Mouse (Mus musculus) intestine, embryonic 14.5 days (tissue): ENCODE results near the gene Mettl16. TPM values are rescaled to one million over a fixed set of nuclear protein-coding genes. Genes with fewer than 3 reads are reported as not detected.

Experiments
- ATAC-seq: fragments of 200-750 bp; cut with Nextera tagmentation; replicated peaks from 2 replicates; pipeline ENCODE4 v1.8.0; 2017; ENCODE audit warnings: low read depth, moderate number of reproducible peaks, moderate TSS enrichment, moderate library complexity; ENCODE audit not compliant: low FRiP score, low TSS enrichment
- DNase-seq: peaks from one replicate; pipeline ENCODE4 v3.0.0-alpha.2; 2018; ENCODE audit warnings: low spot score
- H3K27ac ChIP-seq: fragments of 300-500 bp; sonication (generic); 2 replicates; pipeline ENCODE4 v1.5.1; 2014; ENCODE audit warnings: low read depth, mild to moderate bottlenecking, control low read depth
- H3K27me3 ChIP-seq: fragments of 300-500 bp; sonication (generic); replicated peaks from 2 replicates; pipeline ENCODE4 v1.6.1; 2014; ENCODE audit warnings: low read length, control low read depth; ENCODE audit not compliant: control insufficient read depth, insufficient read depth
- H3K36me3 ChIP-seq: fragments of 300-500 bp; sonication (generic); 2 replicates; pipeline ENCODE4 v1.6.1; 2014; ENCODE audit warnings: low read length, control low read depth; ENCODE audit not compliant: control insufficient read depth, insufficient read depth
- H3K4me1 ChIP-seq: fragments of 300-500 bp; sonication (generic); replicated peaks from 2 replicates; pipeline ENCODE4 v1.6.1; 2014; ENCODE audit warnings: low read length, control low read depth, mixed read lengths; ENCODE audit not compliant: control insufficient read depth, insufficient read depth
- H3K4me2 ChIP-seq: fragments of 300-500 bp; sonication (generic); 2 replicates; pipeline ENCODE4 v1.6.1; 2014; ENCODE audit warnings: low read length
- H3K4me3 ChIP-seq: fragments of 300-500 bp; sonication (generic); 2 replicates; pipeline ENCODE4 v1.5.1; 2014; ENCODE audit warnings: low read depth, low read length, control low read depth, mixed read lengths
- H3K9ac ChIP-seq: fragments of 300-500 bp; sonication (generic); 2 replicates; pipeline ENCODE4 v1.6.1; 2014; ENCODE audit warnings: mild to moderate bottlenecking, low read length
- H3K9me3 ChIP-seq: fragments of 300-500 bp; sonication (generic); 2 replicates; pipeline ENCODE4 v1.6.1; 2016; ENCODE audit warnings: low read length, control low read depth; ENCODE audit not compliant: control insufficient read depth
- WGBS: fragments of 180-500 bp; shearing (Covaris S2); extraction: QIAGEN DNeasy Blood & Tissue Kit; methylation state at CpG from one replicate; pipeline ENCODE4 v1.1.7; 2014; 5-methylcytosine and 5-hydroxymethylcytosine counted together
- polyA plus RNA-seq: library from polyadenylated mRNA; unstranded; fragments of >200 nt; fragmentation: Nextera tagmentation; extraction: Ambion mirVana; gene quantifications from 2 replicates; pipeline ENCODE4 v1.2.1, GENCODE M21; 2014

Gene Mettl16
- polyA plus RNA-seq, 1 experiment from 2014 or later, result 31.9 TPM

GRCm38 (mm10) chr11:74863471-74863870 lies 92.8 kb downstream of the Mettl16 start:
- no peaks in the 10 kb centered on the region for H3K27me3 ChIP-seq
- no peak overlapping the region for H3K4me3 ChIP-seq
- DNase-seq, result peak; percentile 61
- ATAC-seq, result no peak
- H3K9ac ChIP-seq, result no peak overlapping the region
- H3K4me2 ChIP-seq, result no peak overlapping the region
- no peaks in the 10 kb centered on the region for H3K9me3 ChIP-seq
- H3K36me3 ChIP-seq, result peaks cover 8% of the 10 kb centered on the region
- 27% methylated on average over 11 of the region's 11 CpGs for WGBS
- H3K4me1 ChIP-seq, result no peaks in the 10 kb centered on the region
- no peak overlapping the region for H3K27ac ChIP-seq

GRCm38 (mm10) chr11:74864421-74864820 lies 93.8 kb downstream of the Mettl16 start:
- H3K4me2 ChIP-seq, result no peak overlapping the region
- WGBS, result 87% methylated on average over 9 of the region's 9 CpGs
- H3K27me3 ChIP-seq, result no peaks in the 10 kb centered on the region
- no peak overlapping the region for H3K4me3 ChIP-seq
- H3K36me3 ChIP-seq, result peaks cover 8% of the 10 kb centered on the region
- ATAC-seq, result no peak
- H3K27ac ChIP-seq, result no peak overlapping the region
- no peak for DNase-seq
- H3K9me3 ChIP-seq, result no peaks in the 10 kb centered on the region
- H3K4me1 ChIP-seq, result no peaks in the 10 kb centered on the region
- H3K9ac ChIP-seq, result no peak overlapping the region

GRCm38 (mm10) chr11:74865252-74865651 lies 94.6 kb downstream of the Mettl16 start:
- Histone ChIP-seq H3K36me3 (peaks cover 8% of the 10 kb centered on the region), H3K4me2 (no peak overlapping the region), H3K27me3 (no peaks in the 10 kb centered on the region), H3K9me3 (no peaks in the 10 kb centered on the region), H3K27ac (no peak overlapping the region), H3K9ac (no peak overlapping the region), H3K4me3 (no peak overlapping the region), H3K4me1 (no peaks in the 10 kb centered on the region)
- no peak for ATAC-seq
- DNase-seq, result no peak
- WGBS, result 84% methylated on average over 9 of the region's 9 CpGs

- H3K4me3 ChIP-seq, result no peak overlapping the region
- H3K9me3 ChIP-seq, result no peaks in the 10 kb centered on the region
- no peak overlapping the region for H3K27ac ChIP-seq
- no peaks in the 10 kb centered on the region for H3K27me3 ChIP-seq
- no peak overlapping the region for H3K9ac ChIP-seq
- no peak for DNase-seq
- 85% methylated on average over 4 of the region's 4 CpGs for WGBS
- no peaks in the 10 kb centered on the region for H3K4me1 ChIP-seq
- no peak overlapping the region for H3K4me2 ChIP-seq
- H3K36me3 ChIP-seq, result peaks cover 8% of the 10 kb centered on the region
- no peak for ATAC-seq
Measured at GRCm38 (mm10) chr11:74866640-74867039, 96.0 kb downstream of the Mettl16 start.

- 96% methylated on average over 2 of the region's 2 CpGs for WGBS
Measured at GRCm38 (mm10) chr11:74867181-74867580, 96.6 kb downstream of the Mettl16 start.

GRCm38 (mm10) chr11:74868046-74868760 lies 97.6 kb downstream of the Mettl16 start:
- no peaks in the 10 kb centered on the region for H3K4me1 ChIP-seq
- no peak overlapping the region for H3K27ac ChIP-seq
- no peak for ATAC-seq
- peaks cover 8% of the 10 kb centered on the region for H3K36me3 ChIP-seq
- 90% methylated on average over 13 of the region's 13 CpGs for WGBS
- no peaks in the 10 kb centered on the region for H3K9me3 ChIP-seq
- H3K27me3 ChIP-seq, result no peaks in the 10 kb centered on the region
- no peak overlapping the region for H3K4me2 ChIP-seq
- DNase-seq, result no peak
- H3K4me3 ChIP-seq, result no peak overlapping the region
- no peak overlapping the region for H3K9ac ChIP-seq

More at GRCm38 (mm10) chr11:74867181-74867580, 96.6 kb downstream of the Mettl16 start:
- no peak for ATAC-seq
- no peaks in the 10 kb centered on the region for H3K4me1 ChIP-seq
- H3K9me3 ChIP-seq, result no peaks in the 10 kb centered on the region
- no peaks in the 10 kb centered on the region for H3K27me3 ChIP-seq
- H3K36me3 ChIP-seq, result peaks cover 8% of the 10 kb centered on the region
- H3K27ac ChIP-seq, result no peak overlapping the region
- DNase-seq, result no peak
- no peak overlapping the region for H3K9ac ChIP-seq
- no peak overlapping the region for H3K4me2 ChIP-seq
- no peak overlapping the region for H3K4me3 ChIP-seq

GRCm38 (mm10) chr11:74869603-74870002 lies 99.0 kb downstream of the Mettl16 start:
- 72% methylated on average over 6 of the region's 6 CpGs for WGBS

GRCm38 (mm10) chr11:74870544-74870943 lies 99.9 kb downstream of the Mettl16 start:
- Histone ChIP-seq H3K9ac (no peak overlapping the region), H3K36me3 (no peaks in the 10 kb centered on the region), H3K9me3 (no peaks in the 10 kb centered on the region), H3K4me2 (no peak overlapping the region), H3K27me3 (no peaks in the 10 kb centered on the region), H3K4me1 (no peaks in the 10 kb centered on the region), H3K4me3 (no peak overlapping the region), H3K27ac (no peak overlapping the region)
- DNase-seq (no peak), ATAC-seq (no peak)
- WGBS, result 81% methylated on average over 4 of the region's 4 CpGs

More at GRCm38 (mm10) chr11:74869603-74870002, 99.0 kb downstream of the Mettl16 start:
- H3K4me3 ChIP-seq, result no peak overlapping the region
- H3K4me1 ChIP-seq, result no peaks in the 10 kb centered on the region
- no peaks in the 10 kb centered on the region for H3K27me3 ChIP-seq
- no peak overlapping the region for H3K27ac ChIP-seq
- no peak for ATAC-seq
- no peaks in the 10 kb centered on the region for H3K9me3 ChIP-seq
- no peak overlapping the region for H3K4me2 ChIP-seq
- no peak for DNase-seq
- H3K9ac ChIP-seq, result no peak overlapping the region
- peaks cover 6% of the 10 kb centered on the region for H3K36me3 ChIP-seq

GRCm38 (mm10) chr11:74870991-74871622 lies 100.5 kb downstream of the Mettl16 start:
- ATAC-seq (no peak), DNase-seq (no peak)
- no peak overlapping the region for H3K4me3 ChIP-seq
- no peaks in the 10 kb centered on the region for H3K36me3 ChIP-seq
- H3K9ac ChIP-seq, result no peak overlapping the region
- H3K9me3 ChIP-seq, result no peaks in the 10 kb centered on the region
- whole genome bisulfite sequencing, result 47% methylated on average over 12 of the region's 12 CpGs
- H3K4me2 ChIP-seq, result no peak overlapping the region
- H3K27ac ChIP-seq, result no peak overlapping the region
- H3K4me1 ChIP-seq, result no peaks in the 10 kb centered on the region
- no peaks in the 10 kb centered on the region for H3K27me3 ChIP-seq
